Mouse (Mus musculus) heart, embryonic 13.5 days (tissue): ENCODE data around the gene Ttc34. TPM values are rescaled to one million over a fixed set of nuclear protein-coding genes. Genes with fewer than 3 reads are reported as not detected.

Experiments
- ATAC-seq: fragments of 200-750 bp; cut with Nextera tagmentation; 2 replicates; pipeline ENCODE4 v1.8.0; 2017; ENCODE audit warnings: moderate TSS enrichment; ENCODE audit not compliant: insufficient number of reproducible peaks, low FRiP score, low TSS enrichment; ENCODE audit errors: extremely low read depth
- H3K27ac ChIP-seq: fragments of 300-500 bp; sonication (generic); replicated peaks from 2 replicates; pipeline ENCODE4 v1.5.1; 2015; ENCODE audit warnings: moderate library complexity, mild to moderate bottlenecking, inconsistent platforms
- H3K27me3 ChIP-seq: fragments of 300-500 bp; sonication (generic); replicated peaks from 2 replicates; pipeline ENCODE4 v1.6.1; 2015; ENCODE audit warnings: mild to moderate bottlenecking, inconsistent platforms
- H3K36me3 ChIP-seq: fragments of 300-500 bp; sonication (generic); 2 replicates; pipeline ENCODE4 v1.6.1; 2015; ENCODE audit warnings: mild to moderate bottlenecking, inconsistent platforms
- H3K4me1 ChIP-seq: fragments of 300-500 bp; sonication (generic); 2 replicates; pipeline ENCODE4 v1.6.1; 2015; ENCODE audit warnings: inconsistent platforms
- H3K4me2 ChIP-seq: fragments of 300-500 bp; sonication (generic); 2 replicates; pipeline ENCODE4 v1.6.1; 2015; ENCODE audit warnings: inconsistent platforms, mild to moderate bottlenecking, moderate library complexity
- H3K4me3 ChIP-seq: fragments of 300-500 bp; sonication (generic); 2 replicates; pipeline ENCODE4 v1.5.1; 2015; ENCODE audit warnings: moderate library complexity, mild to moderate bottlenecking, inconsistent platforms
- H3K9ac ChIP-seq: fragments of 300-500 bp; sonication (generic); 2 replicates; pipeline ENCODE4 v1.6.1; 2015; ENCODE audit warnings: inconsistent platforms, mild to moderate bottlenecking, moderate library complexity
- H3K9me3 ChIP-seq: fragments of 300-500 bp; sonication (generic); 2 replicates; pipeline ENCODE4 v1.6.1; 2016; ENCODE audit warnings: inconsistent platforms
- WGBS: fragments of 180-500 bp; shearing (Covaris S2); methylation state at CpG from one replicate; pipeline ENCODE4 v1.1.7; 2015; ENCODE audit warnings: mixed read lengths; 5-methylcytosine and 5-hydroxymethylcytosine counted together
- polyA plus RNA-seq: library from polyadenylated mRNA; unstranded; fragments of >200 nt; fragmentation: Nextera tagmentation; extraction: Ambion mirVana; gene quantifications from 2 replicates; pipeline ENCODE4 v1.2.1, GENCODE M21; 2015

The Ttc34 gene
- polyA plus RNA-seq, 1 experiment from 2014 or later, result 0.57 TPM

- no peaks in the 10 kb centered on the region for H3K36me3 ChIP-seq
- H3K4me1 ChIP-seq, result peaks cover 13% of the 10 kb centered on the region
- no peak overlapping the region for H3K4me2 ChIP-seq
- 72% methylated on average over 10 of the region's 10 CpGs for WGBS
- ATAC-seq, result no peak
- no peaks in the 10 kb centered on the region for H3K27me3 ChIP-seq
- H3K9me3 ChIP-seq, result no peaks in the 10 kb centered on the region
- no peak overlapping the region for H3K27ac ChIP-seq
- no peak overlapping the region for H3K4me3 ChIP-seq
- no peak overlapping the region for H3K9ac ChIP-seq
Observed at GRCm38 (mm10) chr4:154915286-154915685, 78.0 kb downstream of the Ttc34 start.

GRCm38 (mm10) chr4:154916662-154917061 is 79.4 kb downstream of the Ttc34 start:
- H3K4me3 ChIP-seq, result no peak overlapping the region
- no peak overlapping the region for H3K4me2 ChIP-seq
- no peaks in the 10 kb centered on the region for H3K36me3 ChIP-seq
- H3K27me3 ChIP-seq, result no peaks in the 10 kb centered on the region
- 83% methylated on average over 4 of the region's 4 CpGs for WGBS
- no peak overlapping the region for H3K9ac ChIP-seq
- no peaks in the 10 kb centered on the region for H3K9me3 ChIP-seq
- no peak for ATAC-seq
- H3K27ac ChIP-seq, result no peak overlapping the region
- no peaks in the 10 kb centered on the region for H3K4me1 ChIP-seq

Other genes with a start within 250 kb of the Ttc34 start
- gene Prdm16, start 200.6 kb upstream of the Ttc34 start, polyA plus RNA-seq, result 15.3 and 19.3 TPM in 2 replicates
- gene Actrt2, start 169.6 kb upstream of the Ttc34 start, polyA plus RNA-seq, result not detected in 2 replicates
- gene Mmel1, start 32.1 kb downstream of the Ttc34 start, polyA plus RNA-seq, result 0.51 and 0.64 TPM in 2 replicates
- gene Fam213b, start 61.7 kb downstream of the Ttc34 start, polyA plus RNA-seq, result 42.5 and 48.8 TPM in 2 replicates
- gene Tnfrsf14, start 91.1 kb downstream of the Ttc34 start, polyA plus RNA-seq, result 2.1 and 2.6 TPM in 2 replicates
- 0.31 and 0.45 TPM in 2 replicates for gene Hes5, start 123.5 kb downstream of the Ttc34 start, polyA plus RNA-seq
- 40.6 and 42.6 TPM in 2 replicates for gene Pank4, start 126.7 kb downstream of the Ttc34 start, polyA plus RNA-seq
- gene Plch2, start 219.3 kb downstream of the Ttc34 start, polyA plus RNA-seq, result 0.51 and 0.53 TPM in 2 replicates
- gene Pex10, start 229.6 kb downstream of the Ttc34 start, polyA plus RNA-seq, result 16.6 and 16.8 TPM in 2 replicates
- 114 and 126 TPM in 2 replicates for gene Rer1, start 248.9 kb downstream of the Ttc34 start, polyA plus RNA-seq
- gene Morn1, start 249.1 kb downstream of the Ttc34 start, polyA plus RNA-seq, result 2.1 and 2.3 TPM in 2 replicates